Mouse (Mus musculus): Measurements from ENCODE around the gene Cmtm5. TPM values are rescaled to one million over a fixed set of nuclear protein-coding genes. Genes with fewer than 3 reads are reported as not detected.

The Cmtm5 gene
- total and polyA plus RNA-seq, 2 experiments from 2014 or later = 0.34 to 8.1 TPM

GRCm38 (mm10) chr14:54948781-54949180 is 12.7 kb downstream of the Cmtm5 start:
- H3K9me3 ChIP-seq (replicated peaks; ENCODE audit: control insufficient read depth, low read length) = no peaks in the 10 kb centered on the region
- H3K27ac ChIP-seq (ENCODE audit: low read depth) = peak overlapping the region; percentile 56
- H3K4me3 ChIP-seq (ENCODE audit: low read depth, low read length) = no peak overlapping the region
- peaks cover 97% of the 10 kb centered on the region for H3K36me3 ChIP-seq (replicated peaks; ENCODE audit: control insufficient read depth, insufficient read depth, low read length)
- H3K9ac ChIP-seq (replicated peaks; ENCODE audit: low read depth, low read length) = no peak overlapping the region
- ATAC-seq (ENCODE audit: insufficient read depth, low read depth) = no peak
- H3K4me1 ChIP-seq (ENCODE audit: control insufficient read depth, insufficient read depth) = no peaks in the 10 kb centered on the region
- TF ChIP-seq CTCF (IDR thresholded peaks at IDR 0.05; ENCODE audit: low read depth) (no peak), EP300 (IDR thresholded peaks at IDR 0.05; ENCODE audit: low read depth) (no peak)
- H3K27me3 ChIP-seq (ENCODE audit: control insufficient read depth, insufficient read depth, low read length) = no peaks in the 10 kb centered on the region
- WGBS = 66% methylated on average over 9 of the region's 9 CpGs
- no peak overlapping the region for H3K4me2 ChIP-seq (ENCODE audit: low read depth, low read length)
- no peak for DNase-seq (ENCODE audit: low spot score)

- no peaks in the 10 kb centered on the region for H3K4me1 ChIP-seq (ENCODE audit: control insufficient read depth, insufficient read depth)
- 47% methylated on average over 12 of the region's 12 CpGs for WGBS
- no peaks in the 10 kb centered on the region for H3K9me3 ChIP-seq (replicated peaks; ENCODE audit: control insufficient read depth, low read length)
- no peak overlapping the region for H3K4me2 ChIP-seq (ENCODE audit: low read depth, low read length)
- H3K27ac ChIP-seq (ENCODE audit: low read depth) = peak overlapping the region; percentile 31; the same call in 1 of the 2 replicates
- DNase-seq (ENCODE audit: low spot score) (no peak), ATAC-seq (ENCODE audit: insufficient read depth, low read depth) (no peak)
- H3K36me3 ChIP-seq (replicated peaks; ENCODE audit: control insufficient read depth, insufficient read depth, low read length) = peaks cover 94% of the 10 kb centered on the region
- no peaks in the 10 kb centered on the region for H3K27me3 ChIP-seq (ENCODE audit: control insufficient read depth, insufficient read depth, low read length)
- H3K4me3 ChIP-seq (ENCODE audit: low read depth, low read length) = no peak overlapping the region
- no peak overlapping the region for H3K9ac ChIP-seq (replicated peaks; ENCODE audit: low read depth, low read length)
- TF ChIP-seq EP300 (IDR thresholded peaks at IDR 0.05; ENCODE audit: low read depth) = no peak; the same call in 1 of the 2 replicates
- TF ChIP-seq CTCF (IDR thresholded peaks at IDR 0.05; ENCODE audit: low read depth) = no peak
Observed at GRCm38 (mm10) chr14:54950493-54950892, 14.4 kb downstream of the Cmtm5 start.

- Histone ChIP-seq H3K36me3 (replicated peaks; ENCODE audit: control insufficient read depth, insufficient read depth, low read length) (peaks cover 91% of the 10 kb centered on the region), H3K4me2 (ENCODE audit: low read depth, low read length) (no peak overlapping the region), H3K9ac (replicated peaks; ENCODE audit: low read depth, low read length) (no peak overlapping the region), H3K27ac (ENCODE audit: low read depth) (peak overlapping the region; percentile 63; the same call in 1 of the 2 replicates), H3K27me3 (ENCODE audit: control insufficient read depth, insufficient read depth, low read length) (no peaks in the 10 kb centered on the region), H3K9me3 (replicated peaks; ENCODE audit: control insufficient read depth, low read length) (no peaks in the 10 kb centered on the region), H3K4me3 (ENCODE audit: low read depth, low read length) (no peak overlapping the region), H3K4me1 (ENCODE audit: control insufficient read depth, insufficient read depth) (no peaks in the 10 kb centered on the region)
- 81% methylated on average over 6 of the region's 6 CpGs for WGBS
- ATAC-seq (ENCODE audit: insufficient read depth, low read depth) = no peak
- TF ChIP-seq EP300 (IDR thresholded peaks at IDR 0.05; ENCODE audit: low read depth) (peak; percentile 83; the same call in 1 of the 2 replicates), CTCF (IDR thresholded peaks at IDR 0.05; ENCODE audit: low read depth) (no peak)
- no peak for DNase-seq (ENCODE audit: low spot score)
Observed at GRCm38 (mm10) chr14:54951587-54951986, 15.5 kb downstream of the Cmtm5 start.

- Histone ChIP-seq H3K4me2 (ENCODE audit: low read depth, low read length) (no peak overlapping the region; the same call in 1 of the 2 replicates), H3K9ac (replicated peaks; ENCODE audit: low read depth, low read length) (0 out of 2 replicates have a peak overlapping the region, but pooled peaks have one; percentile 7), H3K9me3 (replicated peaks; ENCODE audit: control insufficient read depth, low read length) (no peaks in the 10 kb centered on the region), H3K27me3 (ENCODE audit: control insufficient read depth, insufficient read depth, low read length) (no peaks in the 10 kb centered on the region), H3K36me3 (replicated peaks; ENCODE audit: control insufficient read depth, insufficient read depth, low read length) (peaks cover 91% of the 10 kb centered on the region), H3K4me3 (ENCODE audit: low read depth, low read length) (no peak overlapping the region), H3K4me1 (ENCODE audit: control insufficient read depth, insufficient read depth) (no peaks in the 10 kb centered on the region), H3K27ac (ENCODE audit: low read depth) (peak overlapping the region; percentile 63; the same call in 1 of the 2 replicates)
- ATAC-seq (ENCODE audit: insufficient read depth, low read depth) (peak; percentile 2; the same call in 1 of the 2 replicates), DNase-seq (ENCODE audit: low spot score) (no peak)
- 84% methylated on average over 8 of the region's 8 CpGs for WGBS
- no peak for TF ChIP-seq CTCF (IDR thresholded peaks at IDR 0.05; ENCODE audit: low read depth)
- TF ChIP-seq EP300 (IDR thresholded peaks at IDR 0.05; ENCODE audit: low read depth) = peak; percentile 90; the same call in 1 of the 2 replicates
Observed at GRCm38 (mm10) chr14:54953664-54954206, 17.7 kb downstream of the Cmtm5 start.

- H3K4me1 ChIP-seq (ENCODE audit: control insufficient read depth, insufficient read depth) = no peaks in the 10 kb centered on the region
- H3K27me3 ChIP-seq (ENCODE audit: control insufficient read depth, insufficient read depth, low read length) = no peaks in the 10 kb centered on the region
- no peak for DNase-seq (ENCODE audit: low spot score)
- H3K9me3 ChIP-seq (replicated peaks; ENCODE audit: control insufficient read depth, low read length) = no peaks in the 10 kb centered on the region
- TF ChIP-seq EP300 (IDR thresholded peaks at IDR 0.05; ENCODE audit: low read depth) (no peak), CTCF (IDR thresholded peaks at IDR 0.05; ENCODE audit: low read depth) (no peak)
- no peak overlapping the region for H3K4me3 ChIP-seq (ENCODE audit: low read depth, low read length)
- peaks cover 90% of the 10 kb centered on the region for H3K36me3 ChIP-seq (replicated peaks; ENCODE audit: control insufficient read depth, insufficient read depth, low read length)
- peak overlapping the region; percentile 43 for H3K9ac ChIP-seq (replicated peaks; ENCODE audit: low read depth, low read length)
- peak overlapping the region; percentile 58 for H3K27ac ChIP-seq (ENCODE audit: low read depth)
- no peak for ATAC-seq (ENCODE audit: insufficient read depth, low read depth)
- H3K4me2 ChIP-seq (ENCODE audit: low read depth, low read length) = no peak overlapping the region
- WGBS = 66% methylated on average over 3 of the region's 3 CpGs
Observed at GRCm38 (mm10) chr14:54954474-54954873, 18.4 kb downstream of the Cmtm5 start.
